Mouse (Mus musculus): ENCODE results near the gene Gm8439. TPM values are rescaled to one million over a fixed set of nuclear protein-coding genes. Genes with fewer than 3 reads are reported as not detected.
"Not testable (repeated sequence)": the region's sequence is repeated elsewhere in the genome, so short reads cannot be mapped to it uniquely, and the experiment has no call there.

Gm8439 gene
- polyA plus RNA-seq, 1 experiment from 2014 or later, result not detected

- no peak overlapping the region for H3K9ac ChIP-seq
- ATAC-seq, result no peak
- H3K9me3 ChIP-seq (replicated peaks), result no peaks in the 10 kb centered on the region
Measured at GRCm38 (mm10) chr4:120586986-120587385, 1.6 kb upstream of the Gm8439 start.

GRCm38 (mm10) chr4:120589070-120589469, 525 bp downstream of the Gm8439 start:
- no peak overlapping the region for H3K4me2 ChIP-seq
- no peak for ATAC-seq
- WGBS, result 7% methylated on average over 3 of the region's 3 CpGs
- no peak overlapping the region for H3K27ac ChIP-seq
- H3K36me3 ChIP-seq (ENCODE audit: poor library complexity, severe bottlenecking), result no peaks in the 10 kb centered on the region
- H3K9ac ChIP-seq, result no peak overlapping the region
- no peak overlapping the region for H3K4me3 ChIP-seq
- peaks cover 21% of the 10 kb centered on the region for H3K27me3 ChIP-seq
- no peaks in the 10 kb centered on the region for H3K9me3 ChIP-seq (replicated peaks)
- H3K4me1 ChIP-seq, result 0 out of 2 replicates have a peak, but pooled peaks cover 4% of the 10 kb centered on the region

More at GRCm38 (mm10) chr4:120586986-120587385, 1.6 kb upstream of the Gm8439 start:
- Histone ChIP-seq H3K4me2 (no peak overlapping the region), H3K27ac (no peak overlapping the region; the same call in 1 of the 2 replicates), H3K4me3 (no peak overlapping the region), H3K36me3 (ENCODE audit: poor library complexity, severe bottlenecking) (no peaks in the 10 kb centered on the region), H3K27me3 (peaks cover 21% of the 10 kb centered on the region), H3K4me1 (0 out of 2 replicates have a peak, but pooled peaks cover 4% of the 10 kb centered on the region)
- WGBS, result 38% methylated on average over 1 of the region's 1 CpGs

- peak; percentile 88 for ATAC-seq
- Histone ChIP-seq H3K4me2 (no peak overlapping the region), H3K36me3 (ENCODE audit: poor library complexity, severe bottlenecking) (no peaks in the 10 kb centered on the region), H3K9ac (peak overlapping the region; percentile 27), H3K27me3 (peaks cover 21% of the 10 kb centered on the region), H3K4me3 (no peak overlapping the region), H3K9me3 (replicated peaks) (no peaks in the 10 kb centered on the region), H3K4me1 (0 out of 2 replicates have a peak, but pooled peaks cover 4% of the 10 kb centered on the region), H3K27ac (no peak overlapping the region)
- WGBS, result 37% methylated on average over 5 of the region's 5 CpGs
Measured at GRCm38 (mm10) chr4:120589815-120590422, 1.4 kb downstream of the Gm8439 start.

GRCm38 (mm10) chr4:120590973-120591372, 2.4 kb downstream of the Gm8439 start:
- 0 out of 2 replicates have a peak, but pooled peaks cover 4% of the 10 kb centered on the region for H3K4me1 ChIP-seq
- no peak for ATAC-seq
- no peak overlapping the region for H3K4me2 ChIP-seq
- H3K36me3 ChIP-seq (ENCODE audit: poor library complexity, severe bottlenecking), result no peaks in the 10 kb centered on the region
- H3K9ac ChIP-seq, result no peak overlapping the region
- no peaks in the 10 kb centered on the region for H3K9me3 ChIP-seq (replicated peaks)
- H3K27ac ChIP-seq, result no peak overlapping the region
- 82% methylated on average over 4 of the region's 4 CpGs for WGBS
- H3K27me3 ChIP-seq, result peaks cover 21% of the 10 kb centered on the region
- H3K4me3 ChIP-seq, result no peak overlapping the region

- not testable (repeated sequence) for H3K27me3 ChIP-seq; H3K36me3 ChIP-seq (ENCODE audit: poor library complexity, severe bottlenecking); H3K4me3 ChIP-seq; ATAC-seq; H3K4me1 ChIP-seq; H3K9me3 ChIP-seq (replicated peaks); H3K27ac ChIP-seq; H3K4me2 ChIP-seq; H3K9ac ChIP-seq
- WGBS, result 96% methylated on average over 1 of the region's 1 CpGs
Measured at GRCm38 (mm10) chr4:120596210-120596609, 7.7 kb downstream of the Gm8439 start.

- H3K27ac ChIP-seq, result no peak overlapping the region
- H3K27me3 ChIP-seq, result no peaks in the 10 kb centered on the region
- H3K4me2 ChIP-seq, result no peak overlapping the region
- 10% methylated on average over 2 of the region's 2 CpGs for WGBS
- H3K9ac ChIP-seq, result no peak overlapping the region
- H3K9me3 ChIP-seq (replicated peaks), result no peaks in the 10 kb centered on the region
- no peak for ATAC-seq
- H3K36me3 ChIP-seq (ENCODE audit: poor library complexity, severe bottlenecking), result no peaks in the 10 kb centered on the region
- no peak overlapping the region for H3K4me3 ChIP-seq
- H3K4me1 ChIP-seq, result no peaks in the 10 kb centered on the region
Measured at GRCm38 (mm10) chr4:120598922-120599321, 10.4 kb downstream of the Gm8439 start.

- no peak overlapping the region for H3K27ac ChIP-seq
- H3K9ac ChIP-seq, result no peak overlapping the region
- ATAC-seq, result no peak
- WGBS, result 100% methylated on average over 1 of the region's 1 CpGs
- no peaks in the 10 kb centered on the region for H3K4me1 ChIP-seq
- H3K4me2 ChIP-seq, result no peak overlapping the region
- no peaks in the 10 kb centered on the region for H3K27me3 ChIP-seq
- H3K36me3 ChIP-seq (ENCODE audit: poor library complexity, severe bottlenecking), result no peaks in the 10 kb centered on the region
- H3K9me3 ChIP-seq (replicated peaks), result no peaks in the 10 kb centered on the region
- H3K4me3 ChIP-seq, result no peak overlapping the region
Measured at GRCm38 (mm10) chr4:120601774-120602173, 13.2 kb downstream of the Gm8439 start.

GRCm38 (mm10) chr4:120602669-120603068, 14.1 kb downstream of the Gm8439 start:
- no peaks in the 10 kb centered on the region for H3K36me3 ChIP-seq (ENCODE audit: poor library complexity, severe bottlenecking)
- 77% methylated on average over 3 of the region's 3 CpGs for WGBS
- no peak overlapping the region for H3K27ac ChIP-seq
- no peak overlapping the region for H3K9ac ChIP-seq
- ATAC-seq, result no peak
- H3K27me3 ChIP-seq, result no peaks in the 10 kb centered on the region
- no peak overlapping the region for H3K4me3 ChIP-seq
- H3K4me1 ChIP-seq, result peaks cover 5% of the 10 kb centered on the region; the same call in 1 of the 2 replicates
- H3K4me2 ChIP-seq, result no peak overlapping the region
- no peaks in the 10 kb centered on the region for H3K9me3 ChIP-seq (replicated peaks)

GRCm38 (mm10) chr4:120606941-120607340, 18.4 kb downstream of the Gm8439 start:
- 9% methylated on average over 3 of the region's 3 CpGs for WGBS
- peaks cover 5% of the 10 kb centered on the region; the same call in 1 of the 2 replicates for H3K4me1 ChIP-seq
- no peaks in the 10 kb centered on the region for H3K27me3 ChIP-seq
- no peaks in the 10 kb centered on the region for H3K36me3 ChIP-seq (ENCODE audit: poor library complexity, severe bottlenecking)
- H3K9ac ChIP-seq, result no peak overlapping the region
- no peak overlapping the region for H3K27ac ChIP-seq
- H3K9me3 ChIP-seq (replicated peaks), result no peaks in the 10 kb centered on the region
- no peak for ATAC-seq
- no peak overlapping the region for H3K4me3 ChIP-seq
- no peak overlapping the region for H3K4me2 ChIP-seq

GRCm38 (mm10) chr4:120611005-120611404, 22.5 kb downstream of the Gm8439 start:
- H3K27ac ChIP-seq, result no peak overlapping the region
- ATAC-seq, result no peak
- H3K4me1 ChIP-seq, result peaks cover 17% of the 10 kb centered on the region
- no peak overlapping the region for H3K9ac ChIP-seq
- no peak overlapping the region for H3K4me2 ChIP-seq
- no peaks in the 10 kb centered on the region for H3K9me3 ChIP-seq (replicated peaks)
- no peak overlapping the region for H3K4me3 ChIP-seq
- WGBS, result 46% methylated on average over 3 of the region's 3 CpGs
- H3K36me3 ChIP-seq (ENCODE audit: poor library complexity, severe bottlenecking), result no peaks in the 10 kb centered on the region
- H3K27me3 ChIP-seq, result no peaks in the 10 kb centered on the region

- ATAC-seq, result no peak
- H3K4me3 ChIP-seq, result no peak overlapping the region
- no peaks in the 10 kb centered on the region for H3K36me3 ChIP-seq (ENCODE audit: poor library complexity, severe bottlenecking)
- no peak overlapping the region for H3K27ac ChIP-seq
- no peak overlapping the region for H3K9ac ChIP-seq
- no peaks in the 10 kb centered on the region for H3K9me3 ChIP-seq (replicated peaks)
- no peaks in the 10 kb centered on the region for H3K27me3 ChIP-seq
- H3K4me2 ChIP-seq, result no peak overlapping the region
- peaks cover 19% of the 10 kb centered on the region for H3K4me1 ChIP-seq
- 27% methylated on average over 9 of the region's 9 CpGs for WGBS
Measured at GRCm38 (mm10) chr4:120612304-120613080, 23.9 kb downstream of the Gm8439 start.

GRCm38 (mm10) chr4:120613691-120614329, 25.3 kb downstream of the Gm8439 start:
- Histone ChIP-seq H3K4me2 (no peak overlapping the region), H3K36me3 (ENCODE audit: poor library complexity, severe bottlenecking) (no peaks in the 10 kb centered on the region), H3K4me1 (peaks cover 19% of the 10 kb centered on the region), H3K4me3 (no peak overlapping the region), H3K9ac (no peak overlapping the region), H3K27me3 (no peaks in the 10 kb centered on the region), H3K27ac (no peak overlapping the region), H3K9me3 (replicated peaks) (no peaks in the 10 kb centered on the region)
- no peak for ATAC-seq
- WGBS, result 62% methylated on average over 8 of the region's 8 CpGs

Measured in forebrain, embryonic 13.5 days (tissue).